Mouse (Mus musculus): ENCODE measurements around the gene Ncbp3. TPM values are rescaled to one million over a fixed set of nuclear protein-coding genes. Genes with fewer than 3 reads are reported as not detected.

Ncbp3 gene
- total RNA-seq, 2 experiments from 2014 or later = 4.6 to 6.6 TPM

GRCm38 (mm10) chr11:73030821-73031498, 16.6 kb upstream of the Ncbp3 start:
- DNase-seq = peak; percentile 64

- DNase-seq = no peak
Measured at GRCm38 (mm10) chr11:73031536-73031935, 16.0 kb upstream of the Ncbp3 start.

GRCm38 (mm10) chr11:73036077-73036476, 11.5 kb upstream of the Ncbp3 start:
- no peak for DNase-seq

- no peak for DNase-seq
Measured at GRCm38 (mm10) chr11:73036889-73037288, 10.7 kb upstream of the Ncbp3 start.

GRCm38 (mm10) chr11:73037691-73038090, 9.9 kb upstream of the Ncbp3 start:
- DNase-seq = no peak

GRCm38 (mm10) chr11:73039102-73039799, 8.3 kb upstream of the Ncbp3 start:
- peak; percentile 62 for DNase-seq

- DNase-seq = no peak
Measured at GRCm38 (mm10) chr11:73044229-73044755, 3.3 kb upstream of the Ncbp3 start.

GRCm38 (mm10) chr11:73044789-73045188, 2.8 kb upstream of the Ncbp3 start:
- no peak for DNase-seq

- no peak for DNase-seq
Measured at GRCm38 (mm10) chr11:73048030-73048876, 670 bp downstream of the Ncbp3 start.

- DNase-seq = peak; percentile 78
Measured at GRCm38 (mm10) chr11:73049335-73049734, 1.8 kb downstream of the Ncbp3 start.

- no peak for DNase-seq
Measured at GRCm38 (mm10) chr11:73052795-73053194, 5.2 kb downstream of the Ncbp3 start.

- DNase-seq = no peak
Measured at GRCm38 (mm10) chr11:73057701-73058100, 10.1 kb downstream of the Ncbp3 start.

- DNase-seq = no peak
Measured at GRCm38 (mm10) chr11:73059630-73060029, 12.0 kb downstream of the Ncbp3 start.

- no peak for DNase-seq
Measured at GRCm38 (mm10) chr11:73061413-73061812, 13.8 kb downstream of the Ncbp3 start.

- peak; percentile 38 for DNase-seq
Measured at GRCm38 (mm10) chr11:73071839-73072238, 24.3 kb downstream of the Ncbp3 start.

- no peak for DNase-seq
Measured at GRCm38 (mm10) chr11:73076295-73076694, 28.7 kb downstream of the Ncbp3 start.

GRCm38 (mm10) chr11:73076733-73077132, 29.1 kb downstream of the Ncbp3 start:
- DNase-seq = no peak

GRCm38 (mm10) chr11:73077211-73077720, 29.7 kb downstream of the Ncbp3 start:
- DNase-seq = no peak

GRCm38 (mm10) chr11:73078615-73079014, 31.0 kb downstream of the Ncbp3 start:
- DNase-seq = no peak

- no peak for DNase-seq
Measured at GRCm38 (mm10) chr11:73080306-73080705, 32.7 kb downstream of the Ncbp3 start.

- no peak for DNase-seq
Measured at GRCm38 (mm10) chr11:73084303-73084702, 36.7 kb downstream of the Ncbp3 start.

- DNase-seq = no peak
Measured at GRCm38 (mm10) chr11:73084804-73085231, 37.2 kb downstream of the Ncbp3 start.
